Mouse (Mus musculus): ENCODE results near the gene Gm9958. TPM values are rescaled to one million over a fixed set of nuclear protein-coding genes. Genes with fewer than 3 reads are reported as not detected.

Gm9958 gene
- polyA plus RNA-seq, 1 experiment = 0.28 TPM

DNA sequence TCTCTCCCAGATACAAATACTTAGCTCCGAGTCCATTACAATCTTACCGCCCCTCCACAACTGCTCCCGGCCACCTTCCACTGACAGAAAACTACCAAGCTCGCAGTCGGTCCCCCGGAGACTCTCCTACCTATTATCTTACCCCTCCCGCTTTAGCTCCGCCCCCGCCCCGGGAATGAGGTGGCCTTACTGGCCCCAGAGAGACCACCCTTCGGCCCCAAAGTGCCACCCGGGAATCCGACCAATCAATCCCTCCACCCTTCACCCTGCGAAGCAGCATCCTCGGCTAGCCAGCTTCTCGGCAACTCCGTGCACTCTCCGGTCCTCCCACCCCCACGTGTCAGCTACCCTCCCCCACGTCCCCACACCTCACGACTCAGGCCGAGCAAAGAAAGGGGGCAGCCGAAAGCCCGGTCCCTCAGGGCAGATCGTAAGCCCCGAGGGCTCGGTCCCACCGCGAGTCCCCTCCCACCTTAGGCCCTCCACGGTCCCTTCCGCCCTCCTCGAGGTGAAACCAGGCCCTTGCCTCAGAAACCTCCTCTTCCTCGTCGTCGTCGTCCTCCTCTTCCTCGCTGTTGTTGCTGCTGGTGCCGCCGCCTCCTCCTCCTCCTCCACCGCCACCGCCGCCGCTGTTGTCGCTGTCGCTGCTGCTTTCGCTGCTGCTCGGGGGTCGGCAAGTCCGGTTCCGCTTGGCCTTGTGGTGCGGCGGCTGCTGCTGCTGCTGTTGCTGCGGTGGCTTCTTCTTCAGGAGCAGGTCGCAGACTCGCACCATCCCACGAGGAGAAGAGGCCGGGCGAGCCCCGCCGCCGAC lies 1.7 kb upstream of the Gm9958 start:
- Histone ChIP-seq H3K79me2 (ENCODE audit: control insufficient read depth, insufficient read depth) (peaks cover 72% of the 10 kb centered on the region), H3ac (ENCODE audit: control insufficient read depth, insufficient read length, low read depth) (peak overlapping the region; percentile 91), H3K27me3 (ENCODE audit: control insufficient read depth, insufficient read depth, insufficient read length) (no peaks in the 10 kb centered on the region), H3K79me3 (ENCODE audit: low read depth) (peaks cover 56% of the 10 kb centered on the region), H3K36me3 (ENCODE audit: control insufficient read depth, insufficient read depth) (peaks cover 27% of the 10 kb centered on the region), H3K4me3 (ENCODE audit: insufficient read depth, poor library complexity, severe bottlenecking) (peak overlapping the region; percentile 89)
- TF ChIP-seq USF1 (IDR thresholded peaks at IDR 0.05; ENCODE audit: low read depth) (no peak), MAX (IDR thresholded peaks at IDR 0.05) (no peak), FOSL1 (IDR thresholded peaks at IDR 0.05; ENCODE audit: insufficient read depth, low read length, poor library complexity, severe bottlenecking) (no peak), CEBPB (IDR thresholded peaks at IDR 0.05; ENCODE audit: low read depth) (no peak), CTCF (IDR thresholded peaks at IDR 0.05; ENCODE audit: control insufficient read depth, insufficient read depth, insufficient read length) (no peak), MYOG (IDR thresholded peaks at IDR 0.05; ENCODE audit: control insufficient read depth, extremely low read depth, insufficient read length) (no peak), MYOD1 (IDR thresholded peaks at IDR 0.05; ENCODE audit: control insufficient read depth, insufficient read length, low read depth) (no peak)

DNA sequence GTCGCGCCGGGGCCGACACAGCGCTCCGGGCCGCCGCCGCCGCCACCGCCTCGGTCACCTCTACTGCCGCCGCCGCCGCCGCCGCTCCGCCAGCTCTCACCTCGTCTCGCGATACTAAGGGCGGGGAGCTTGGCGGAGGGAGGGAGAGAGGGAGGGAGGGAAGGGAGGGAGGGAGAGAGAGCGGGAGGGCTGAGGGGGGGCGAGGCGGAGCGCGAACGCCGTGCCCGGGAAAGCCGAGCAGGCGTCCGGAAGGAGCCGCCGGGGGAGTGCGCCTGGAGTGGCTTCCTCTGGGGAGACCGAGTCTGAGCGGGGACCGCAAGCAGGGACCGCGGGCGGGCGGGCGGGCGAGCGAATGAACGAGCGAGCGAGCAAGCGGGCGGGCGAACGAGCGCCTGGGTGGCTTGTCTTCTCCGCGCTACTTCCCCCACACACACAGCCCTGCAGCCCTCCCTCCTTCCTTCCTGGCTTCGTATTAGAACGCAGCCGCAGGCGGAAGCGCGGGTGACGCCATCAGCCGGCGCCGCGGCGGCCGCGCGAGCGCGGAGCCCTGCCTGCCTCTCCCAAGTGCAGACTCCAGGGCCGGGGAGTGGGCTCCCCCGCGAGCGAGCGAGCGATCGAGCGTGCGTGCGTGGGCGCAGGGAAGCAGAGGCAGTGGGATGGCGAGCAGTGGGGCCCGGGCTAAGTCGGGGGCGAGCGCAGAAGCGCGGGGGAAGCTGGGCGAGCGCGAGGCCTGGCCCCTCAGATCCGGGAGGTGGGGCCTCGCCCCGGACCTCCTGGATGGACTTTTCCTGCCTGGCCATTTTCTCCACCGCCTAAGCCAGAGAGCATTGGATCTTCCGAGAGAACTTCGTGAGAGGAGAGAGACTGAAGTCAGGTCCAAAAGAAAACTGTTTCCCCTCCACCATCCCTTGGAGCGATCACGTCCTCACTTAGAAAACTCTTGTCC lies 610 bp upstream of the Gm9958 start, which contains the start of gene Ankrd17:
Ankrd17 (minus strand) TSS at position 457 of the 946 bp plus-strand sequence.
- Histone ChIP-seq H3K79me2 (ENCODE audit: control insufficient read depth, insufficient read depth) (peaks cover 62% of the 10 kb centered on the region), H3K27me3 (ENCODE audit: control insufficient read depth, insufficient read depth, insufficient read length) (no peaks in the 10 kb centered on the region), H3K79me3 (ENCODE audit: low read depth) (peaks cover 46% of the 10 kb centered on the region), H3K36me3 (ENCODE audit: control insufficient read depth, insufficient read depth) (peaks cover 18% of the 10 kb centered on the region), H3K4me3 (ENCODE audit: insufficient read depth, poor library complexity, severe bottlenecking) (peak within 1 kb of the TSS; percentile 89), H3ac (ENCODE audit: control insufficient read depth, insufficient read length, low read depth) (peak within 1 kb of the TSS; percentile 91)
- no peak for TF ChIP-seq CEBPB (IDR thresholded peaks at IDR 0.05; ENCODE audit: low read depth)
- no peak for TF ChIP-seq MYOD1 (IDR thresholded peaks at IDR 0.05; ENCODE audit: control insufficient read depth, insufficient read length, low read depth)
- TF ChIP-seq MYOG (IDR thresholded peaks at IDR 0.05; ENCODE audit: control insufficient read depth, extremely low read depth, insufficient read length) = no peak
- TF ChIP-seq MAX (IDR thresholded peaks at IDR 0.05) = peak; percentile 36

DNA sequence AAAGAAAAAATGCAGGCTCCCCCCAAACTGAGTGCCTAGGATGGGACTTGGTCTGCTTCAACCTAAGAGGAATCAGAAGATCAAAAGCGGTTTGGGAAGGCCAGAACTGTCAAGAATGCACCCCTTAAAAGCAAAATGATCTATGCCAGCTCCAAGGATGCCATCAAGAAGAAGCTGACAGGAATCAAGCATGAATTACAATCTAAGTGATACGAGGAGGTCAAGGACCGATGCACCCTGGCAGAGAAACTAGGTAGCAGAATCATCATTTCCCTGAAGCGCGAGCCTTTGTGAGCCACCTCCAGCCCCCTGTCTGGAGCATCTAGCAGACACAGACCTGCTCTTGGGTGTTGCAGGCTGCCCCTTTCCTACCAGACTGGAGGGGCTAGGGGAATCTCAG lies 3.4 kb downstream of the Gm9958 start:
- H3K27me3 ChIP-seq (ENCODE audit: control insufficient read depth, insufficient read depth, insufficient read length) = no peaks in the 10 kb centered on the region
- no peak for TF ChIP-seq CTCF (IDR thresholded peaks at IDR 0.05; ENCODE audit: control insufficient read depth, insufficient read depth, insufficient read length)
- TF ChIP-seq MYOD1 (IDR thresholded peaks at IDR 0.05; ENCODE audit: control insufficient read depth, insufficient read length, low read depth) = no peak
- no peak for TF ChIP-seq CEBPB (IDR thresholded peaks at IDR 0.05; ENCODE audit: low read depth)
- TF ChIP-seq USF1 (IDR thresholded peaks at IDR 0.05; ENCODE audit: low read depth) = no peak
- no peak overlapping the region for H3K4me3 ChIP-seq (ENCODE audit: insufficient read depth, poor library complexity, severe bottlenecking)
- H3K36me3 ChIP-seq (ENCODE audit: control insufficient read depth, insufficient read depth) = no peaks in the 10 kb centered on the region
- H3ac ChIP-seq (ENCODE audit: control insufficient read depth, insufficient read length, low read depth) = no peak overlapping the region
- H3K79me2 ChIP-seq (ENCODE audit: control insufficient read depth, insufficient read depth) = peaks cover 22% of the 10 kb centered on the region
- peaks cover 6% of the 10 kb centered on the region for H3K79me3 ChIP-seq (ENCODE audit: low read depth)

DNA sequence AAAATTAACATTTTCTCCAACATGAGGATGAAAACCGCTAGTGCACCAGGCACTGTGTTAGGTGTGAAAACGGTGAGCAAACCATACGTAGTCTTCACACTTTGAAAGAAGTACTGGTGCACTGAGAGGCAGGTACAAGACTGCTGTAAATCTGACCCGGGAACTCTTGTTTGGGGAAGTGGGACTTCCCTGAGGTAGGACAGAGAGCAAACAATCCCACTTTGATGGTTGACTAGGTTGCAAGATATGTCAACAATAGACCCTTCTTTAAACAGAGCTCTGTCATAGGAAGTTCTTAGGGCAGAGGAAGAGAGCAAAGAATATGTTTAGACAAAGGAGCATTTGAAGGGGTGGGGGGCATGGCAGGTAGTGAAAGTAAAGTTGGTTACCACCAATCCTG lies 6.7 kb downstream of the Gm9958 start:
- Histone ChIP-seq H3K79me3 (ENCODE audit: low read depth) (no peaks in the 10 kb centered on the region), H3K79me2 (ENCODE audit: control insufficient read depth, insufficient read depth) (no peaks in the 10 kb centered on the region), H3K4me3 (ENCODE audit: insufficient read depth, poor library complexity, severe bottlenecking) (no peak overlapping the region), H3ac (ENCODE audit: control insufficient read depth, insufficient read length, low read depth) (no peak overlapping the region), H3K36me3 (ENCODE audit: control insufficient read depth, insufficient read depth) (no peaks in the 10 kb centered on the region), H3K27me3 (ENCODE audit: control insufficient read depth, insufficient read depth, insufficient read length) (no peaks in the 10 kb centered on the region)
- TF ChIP-seq MAX (IDR thresholded peaks at IDR 0.05) (no peak), CTCF (IDR thresholded peaks at IDR 0.05; ENCODE audit: control insufficient read depth, insufficient read depth, insufficient read length) (no peak), FOSL1 (IDR thresholded peaks at IDR 0.05; ENCODE audit: insufficient read depth, low read length, poor library complexity, severe bottlenecking) (no peak), MYOD1 (IDR thresholded peaks at IDR 0.05; ENCODE audit: control insufficient read depth, insufficient read length, low read depth) (no peak), MYOG (IDR thresholded peaks at IDR 0.05; ENCODE audit: control insufficient read depth, extremely low read depth, insufficient read length) (no peak), CEBPB (IDR thresholded peaks at IDR 0.05; ENCODE audit: low read depth) (no peak), USF1 (IDR thresholded peaks at IDR 0.05; ENCODE audit: low read depth) (no peak)

DNA sequence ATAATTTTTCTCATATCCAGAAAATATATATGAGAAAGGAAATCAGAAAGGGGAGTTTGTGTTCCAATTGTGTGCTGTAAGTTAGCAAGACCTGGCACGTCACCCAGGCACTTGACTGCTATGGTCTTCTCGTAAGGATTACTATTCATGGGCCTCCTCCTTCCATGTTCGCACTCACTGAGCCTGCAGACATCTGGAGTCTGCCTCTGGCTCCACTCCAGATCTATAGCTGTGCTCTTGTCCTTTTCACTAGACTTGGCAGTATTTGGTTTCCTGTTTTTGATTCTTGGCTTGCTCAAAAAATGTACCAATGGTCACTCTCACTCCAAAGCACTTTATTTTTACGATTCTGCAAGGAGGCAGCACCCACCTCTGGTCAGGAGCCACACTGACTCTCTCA lies 14.5 kb downstream of the Gm9958 start:
- H3K4me3 ChIP-seq (ENCODE audit: insufficient read depth, poor library complexity, severe bottlenecking) = no peak overlapping the region
- no peak overlapping the region for H3ac ChIP-seq (ENCODE audit: control insufficient read depth, insufficient read length, low read depth)
- TF ChIP-seq MYOD1 (IDR thresholded peaks at IDR 0.05; ENCODE audit: control insufficient read depth, insufficient read length, low read depth) (no peak), MAX (IDR thresholded peaks at IDR 0.05) (no peak), CEBPB (IDR thresholded peaks at IDR 0.05; ENCODE audit: low read depth) (no peak), FOSL1 (IDR thresholded peaks at IDR 0.05; ENCODE audit: insufficient read depth, low read length, poor library complexity, severe bottlenecking) (no peak), MYOG (IDR thresholded peaks at IDR 0.05; ENCODE audit: control insufficient read depth, extremely low read depth, insufficient read length) (no peak)
- H3K79me3 ChIP-seq (ENCODE audit: low read depth) = no peaks in the 10 kb centered on the region
- H3K79me2 ChIP-seq (ENCODE audit: control insufficient read depth, insufficient read depth) = no peaks in the 10 kb centered on the region
- H3K27me3 ChIP-seq (ENCODE audit: control insufficient read depth, insufficient read depth, insufficient read length) = no peaks in the 10 kb centered on the region
- H3K36me3 ChIP-seq (ENCODE audit: control insufficient read depth, insufficient read depth) = no peaks in the 10 kb centered on the region

All from C2C12 (cell line).